Mouse (Mus musculus) neural tube, embryonic 12.5 days (tissue): ENCODE measurements around the gene Tspan3. TPM values are rescaled to one million over a fixed set of nuclear protein-coding genes. Genes with fewer than 3 reads are reported as not detected.

Experiments used
- ATAC-seq: fragments of 200-750 bp; cut with Nextera tagmentation; 2 replicates; pipeline ENCODE4 v1.8.0; 2017; ENCODE audit warnings: low read depth, mild to moderate bottlenecking, moderate TSS enrichment, moderate library complexity; ENCODE audit not compliant: low FRiP score
- H3K27ac ChIP-seq: fragments of 300-500 bp; sonication (generic); 2 replicates; pipeline ENCODE4 v1.5.1; 2016
- H3K27me3 ChIP-seq: fragments of 300-500 bp; sonication (generic); replicated peaks from 2 replicates; pipeline ENCODE4 v1.6.1; 2016; ENCODE audit warnings: mild to moderate bottlenecking
- H3K36me3 ChIP-seq: fragments of 300-500 bp; sonication (generic); 2 replicates; pipeline ENCODE4 v1.6.1; 2016; ENCODE audit warnings: mild to moderate bottlenecking
- H3K4me1 ChIP-seq: fragments of 300-500 bp; sonication (generic); 2 replicates; pipeline ENCODE4 v1.6.1; 2016
- H3K4me2 ChIP-seq: fragments of 300-500 bp; sonication (generic); replicated peaks from 2 replicates; pipeline ENCODE4 v1.6.1; 2016; ENCODE audit warnings: mild to moderate bottlenecking
- H3K4me3 ChIP-seq: fragments of 300-500 bp; sonication (generic); 2 replicates; pipeline ENCODE4 v1.5.1; 2016
- H3K9ac ChIP-seq: fragments of 300-500 bp; sonication (generic); 2 replicates; pipeline ENCODE4 v1.6.1; 2016; ENCODE audit warnings: mild to moderate bottlenecking
- H3K9me3 ChIP-seq: fragments of 300-500 bp; sonication (generic); 2 replicates; pipeline ENCODE4 v1.6.1; 2016; ENCODE audit warnings: mild to moderate bottlenecking
- WGBS: fragments of 180-500 bp; shearing (Covaris S2); methylation state at CpG from one replicate; pipeline ENCODE4 v1.1.7; 2016; 5-methylcytosine and 5-hydroxymethylcytosine counted together
- polyA plus RNA-seq: library from polyadenylated mRNA; unstranded; fragments of >200 nt; fragmentation: Nextera tagmentation; extraction: Ambion mirVana; gene quantifications from 2 replicates; pipeline ENCODE4 v1.2.1, GENCODE M21; 2016

The Tspan3 gene
- polyA plus RNA-seq = 514 and 516 TPM in 2 replicates

- H3K4me2 ChIP-seq = no peak within 1 kb of the TSS
- H3K36me3 ChIP-seq = no peaks in the 10 kb centered on the region
- no peaks in the 10 kb centered on the region for H3K9me3 ChIP-seq
- no peaks in the 10 kb centered on the region for H3K27me3 ChIP-seq
- H3K4me1 ChIP-seq = 0 out of 2 replicates have a peak, but pooled peaks cover 6% of the 10 kb centered on the region
- no peak within 1 kb of the TSS for H3K27ac ChIP-seq
- H3K9ac ChIP-seq = no peak within 1 kb of the TSS
- no peak within 1 kb of the TSS for H3K4me3 ChIP-seq
- 95% methylated on average over 6 of the region's 6 CpGs for WGBS
- no peak for ATAC-seq
Observed at GRCm38 (mm10) chr9:56165377-56165776, at the start of gene Tspan3. Gene Tspan3 (minus strand): TSS chr9:56165477.

- Histone ChIP-seq H3K27ac (no peak overlapping the region), H3K4me3 (no peak overlapping the region), H3K4me1 (peaks cover 14% of the 10 kb centered on the region), H3K4me2 (peak overlapping the region; percentile 55), H3K9me3 (no peaks in the 10 kb centered on the region), H3K9ac (no peak overlapping the region), H3K27me3 (no peaks in the 10 kb centered on the region), H3K36me3 (no peaks in the 10 kb centered on the region)
- 16% methylated on average over 11 of the region's 11 CpGs for WGBS
- ATAC-seq = no peak
Observed at GRCm38 (mm10) chr9:56213451-56214291, 48.4 kb upstream of the Tspan3 start.

GRCm38 (mm10) chr9:56208817-56209216 is 43.5 kb upstream of the Tspan3 start:
- H3K4me3 ChIP-seq = no peak overlapping the region
- peaks cover 5% of the 10 kb centered on the region for H3K4me1 ChIP-seq
- no peak overlapping the region for H3K4me2 ChIP-seq
- H3K27me3 ChIP-seq = no peaks in the 10 kb centered on the region
- WGBS = 87% methylated on average over 8 of the region's 8 CpGs
- no peak for ATAC-seq
- H3K27ac ChIP-seq = no peak overlapping the region
- H3K9ac ChIP-seq = no peak overlapping the region
- H3K36me3 ChIP-seq = peaks cover 11% of the 10 kb centered on the region
- no peaks in the 10 kb centered on the region for H3K9me3 ChIP-seq

- no peak overlapping the region for H3K4me2 ChIP-seq
- 83% methylated on average over 5 of the region's 5 CpGs for WGBS
- ATAC-seq = no peak
- no peaks in the 10 kb centered on the region for H3K27me3 ChIP-seq
- H3K9ac ChIP-seq = no peak overlapping the region
- no peak overlapping the region for H3K4me3 ChIP-seq
- no peak overlapping the region for H3K27ac ChIP-seq
- H3K9me3 ChIP-seq = no peaks in the 10 kb centered on the region
- no peaks in the 10 kb centered on the region for H3K4me1 ChIP-seq
- peaks cover 11% of the 10 kb centered on the region for H3K36me3 ChIP-seq
Observed at GRCm38 (mm10) chr9:56207516-56207915, 42.2 kb upstream of the Tspan3 start.

GRCm38 (mm10) chr9:56207083-56207482 is 41.8 kb upstream of the Tspan3 start:
- Histone ChIP-seq H3K27ac (no peak overlapping the region), H3K4me1 (no peaks in the 10 kb centered on the region), H3K9me3 (no peaks in the 10 kb centered on the region), H3K27me3 (no peaks in the 10 kb centered on the region), H3K4me2 (no peak overlapping the region), H3K36me3 (peaks cover 11% of the 10 kb centered on the region), H3K4me3 (no peak overlapping the region), H3K9ac (no peak overlapping the region)
- 93% methylated on average over 10 of the region's 10 CpGs for WGBS
- no peak for ATAC-seq

GRCm38 (mm10) chr9:56205336-56205735 is 40.1 kb upstream of the Tspan3 start:
- no peak overlapping the region for H3K27ac ChIP-seq
- no peaks in the 10 kb centered on the region for H3K4me1 ChIP-seq
- ATAC-seq = no peak

GRCm38 (mm10) chr9:56204316-56204715 is 39.0 kb upstream of the Tspan3 start:
- 95% methylated on average over 4 of the region's 4 CpGs for WGBS
- Histone ChIP-seq H3K4me3 (no peak overlapping the region), H3K27me3 (no peaks in the 10 kb centered on the region), H3K4me2 (no peak overlapping the region), H3K4me1 (no peaks in the 10 kb centered on the region), H3K9me3 (no peaks in the 10 kb centered on the region), H3K27ac (no peak overlapping the region), H3K36me3 (peaks cover 11% of the 10 kb centered on the region), H3K9ac (no peak overlapping the region)
- no peak for ATAC-seq

More at GRCm38 (mm10) chr9:56205336-56205735, 40.1 kb upstream of the Tspan3 start:
- no peak overlapping the region for H3K4me2 ChIP-seq
- no peaks in the 10 kb centered on the region for H3K27me3 ChIP-seq
- H3K9ac ChIP-seq = no peak overlapping the region
- no peak overlapping the region for H3K4me3 ChIP-seq
- WGBS = 92% methylated on average over 11 of the region's 11 CpGs
- peaks cover 11% of the 10 kb centered on the region for H3K36me3 ChIP-seq
- H3K9me3 ChIP-seq = no peaks in the 10 kb centered on the region

GRCm38 (mm10) chr9:56200645-56201314 is 35.5 kb upstream of the Tspan3 start:
- WGBS = 41% methylated on average over 14 of the region's 14 CpGs
- Histone ChIP-seq H3K36me3 (peaks cover 2% of the 10 kb centered on the region; the same call in 1 of the 2 replicates), H3K4me2 (no peak overlapping the region), H3K9ac (no peak overlapping the region), H3K9me3 (no peaks in the 10 kb centered on the region), H3K4me3 (no peak overlapping the region), H3K27ac (no peak overlapping the region), H3K27me3 (no peaks in the 10 kb centered on the region), H3K4me1 (no peaks in the 10 kb centered on the region)
- ATAC-seq = no peak

GRCm38 (mm10) chr9:56200200-56200599 is 34.9 kb upstream of the Tspan3 start:
- Histone ChIP-seq H3K4me1 (no peaks in the 10 kb centered on the region; the same call in 1 of the 2 replicates), H3K4me2 (no peak overlapping the region), H3K9me3 (no peaks in the 10 kb centered on the region), H3K4me3 (no peak overlapping the region), H3K27ac (no peak overlapping the region), H3K9ac (no peak overlapping the region), H3K27me3 (no peaks in the 10 kb centered on the region), H3K36me3 (no peaks in the 10 kb centered on the region)
- 67% methylated on average over 2 of the region's 2 CpGs for WGBS
- ATAC-seq = no peak

- WGBS = 88% methylated on average over 4 of the region's 4 CpGs
- ATAC-seq = no peak
- Histone ChIP-seq H3K9ac (no peak overlapping the region), H3K4me3 (no peak overlapping the region), H3K4me2 (no peak overlapping the region), H3K27ac (no peak overlapping the region), H3K36me3 (no peaks in the 10 kb centered on the region), H3K9me3 (no peaks in the 10 kb centered on the region), H3K4me1 (peaks cover 8% of the 10 kb centered on the region), H3K27me3 (no peaks in the 10 kb centered on the region)
Observed at GRCm38 (mm10) chr9:56196921-56197320, 31.6 kb upstream of the Tspan3 start.

GRCm38 (mm10) chr9:56195193-56195592 is 29.9 kb upstream of the Tspan3 start:
- H3K4me3 ChIP-seq = no peak overlapping the region
- H3K9me3 ChIP-seq = no peaks in the 10 kb centered on the region
- H3K9ac ChIP-seq = no peak overlapping the region
- 41% methylated on average over 3 of the region's 3 CpGs for whole genome bisulfite sequencing
- no peak overlapping the region for H3K4me2 ChIP-seq
- ATAC-seq = no peak
- H3K27me3 ChIP-seq = no peaks in the 10 kb centered on the region
- no peak overlapping the region for H3K27ac ChIP-seq
- no peaks in the 10 kb centered on the region for H3K36me3 ChIP-seq
- H3K4me1 ChIP-seq = peaks cover 14% of the 10 kb centered on the region
